Mouse (Mus musculus) embryonic stem cell, embryonic (primary cell): ENCODE results near the gene Gm15085.
"Not testable (repeated sequence)": the region's sequence is repeated elsewhere in the genome, so short reads cannot be mapped to it uniquely, and the experiment has no call there.

Source experiments
- CTCF ChIA-PET, 4 experiments: fragments of 300-600 bp in 2 of 4; fragments of 350-600 bp in 2 of 4; sonication (Branson Sonifier 250); formaldehyde crosslinking; loops; one replicate each; lab custom pipeline; 2022; ENCODE audit warnings: inconsistent platforms in 2 of 4; lab: Charles Lee
- POLR2A ChIA-PET, 4 experiments: fragments of 300-600 bp in 2 of 4; fragments of 350-600 bp in 2 of 4; sonication (Branson Sonifier 250); formaldehyde crosslinking; loops; one replicate each; lab custom pipeline; 2022; ENCODE audit warnings: antibody characterized with exemption in 4 of 4, inconsistent platforms in 1 of 4; lab: Charles Lee

Gm15085 gene

GRCm38 (mm10) chrX:149447317-149447716 lies at the start of gene Gm15085:
Gm15085 (plus strand) TSS chrX:149447617.
- POLR2A ChIA-PET, CTCF ChIA-PET: not testable (repeated sequence)
